Mouse (Mus musculus) yolk sac, embryonic 10.5 days (tissue): ENCODE measurements at regions not wholly inside any gene's neighbourhood (a gene's known extent, or its start where the extent isn't known, plus 50 kb on each side); places are given as distances from the start of the nearest gene placed in this dataset.

Experiments used
- DNase-seq: peaks from one replicate; pipeline ENCODE4 v3.0.0-alpha.2; 2017; ENCODE audit warnings: low spot score

GRCm38 (mm10) chr17:47140969-47141842 is 130.8 kb upstream of the Ubr2 start:
- DNase-seq, result peak; percentile 87

- DNase-seq, result peak; percentile 84
These were observed 130.0 kb upstream of the Ubr2 start for GRCm38 (mm10) chr17:47140241-47140968.

GRCm38 (mm10) chr17:47139730-47140231 is 129.4 kb upstream of the Ubr2 start:
- peak; percentile 97 for DNase-seq

GRCm38 (mm10) chr17:47139171-47139617 is 128.8 kb upstream of the Ubr2 start:
- DNase-seq, result no peak

- peak; percentile 85 for DNase-seq
These were observed 127.8 kb upstream of the Ubr2 start for GRCm38 (mm10) chr17:47138174-47138573.

- no peak for DNase-seq
These were observed 125.0 kb upstream of the Ubr2 start for GRCm38 (mm10) chr17:47135391-47135790.

- DNase-seq, result no peak
These were observed 123.4 kb upstream of the Ubr2 start for GRCm38 (mm10) chr17:47133785-47134184.

- DNase-seq, result no peak
These were observed 117.2 kb upstream of the Ubr2 start for GRCm38 (mm10) chr17:47127571-47127970.

GRCm38 (mm10) chr17:47123576-47123975 is 113.2 kb upstream of the Ubr2 start:
- no peak for DNase-seq

GRCm38 (mm10) chr17:47122221-47122620 is 111.9 kb upstream of the Ubr2 start:
- no peak for DNase-seq

GRCm38 (mm10) chr17:47118010-47118409 is 107.7 kb upstream of the Ubr2 start:
- DNase-seq, result no peak

- no peak for DNase-seq
These were observed 105.4 kb upstream of the Ubr2 start for GRCm38 (mm10) chr17:47115754-47116153.

GRCm38 (mm10) chr17:47115141-47115540 is 104.8 kb upstream of the Ubr2 start:
- no peak for DNase-seq

- DNase-seq, result no peak
These were observed 104.4 kb upstream of the Ubr2 start for GRCm38 (mm10) chr17:47114736-47115135.

- DNase-seq, result no peak
These were observed 102.3 kb upstream of the Ubr2 start for GRCm38 (mm10) chr17:47112556-47113225.

GRCm38 (mm10) chr17:47110836-47111235 is 100.5 kb upstream of the Ubr2 start:
- no peak for DNase-seq

- DNase-seq, result no peak
These were observed 94.0 kb upstream of the Ubr2 start for GRCm38 (mm10) chr17:47104328-47104727.

GRCm38 (mm10) chr17:47095191-47095590 is 84.8 kb upstream of the Ubr2 start:
- no peak for DNase-seq

- DNase-seq, result no peak
These were observed 81.7 kb upstream of the Ubr2 start for GRCm38 (mm10) chr17:47092076-47092475.

- DNase-seq, result no peak
These were observed 79.4 kb upstream of the Ubr2 start for GRCm38 (mm10) chr17:47089769-47090168.

GRCm38 (mm10) chr17:47069206-47069605 is 58.9 kb upstream of the Ubr2 start:
- no peak for DNase-seq

GRCm38 (mm10) chr17:47065307-47065901 is 55.0 kb upstream of the Ubr2 start:
- DNase-seq, result no peak
